Mouse (Mus musculus) hematopoietic multipotent progenitor cell, adult 10-12 weeks (in vitro differentiated cells): ENCODE data around the gene Ssxb6. TPM values are rescaled to one million over a fixed set of nuclear protein-coding genes. Genes with fewer than 3 reads are reported as not detected.

Experiments
- polyA plus RNA-seq: library from polyadenylated mRNA; stranded (reverse); fragments of >175 nt; gene quantifications from 2 replicates; pipeline ENCODE4 v1.2.3, GENCODE M21; 2012; ENCODE audit warnings: low replicate concordance

The Ssxb6 gene
- not detected in 2 replicates for polyA plus RNA-seq

GRCm38 (mm10) chrX:8548155-8548554, at the start of gene Ssxb6:
Gene Ssxb6 (minus strand): TSS chrX:8548255.

GRCm38 (mm10) chrX:8591716-8592115, 43.7 kb upstream of the Ssxb6 start, which contains the start of gene Ssxb3:
Gene Ssxb3 (minus strand): TSS chrX:8591816.

DNA sequence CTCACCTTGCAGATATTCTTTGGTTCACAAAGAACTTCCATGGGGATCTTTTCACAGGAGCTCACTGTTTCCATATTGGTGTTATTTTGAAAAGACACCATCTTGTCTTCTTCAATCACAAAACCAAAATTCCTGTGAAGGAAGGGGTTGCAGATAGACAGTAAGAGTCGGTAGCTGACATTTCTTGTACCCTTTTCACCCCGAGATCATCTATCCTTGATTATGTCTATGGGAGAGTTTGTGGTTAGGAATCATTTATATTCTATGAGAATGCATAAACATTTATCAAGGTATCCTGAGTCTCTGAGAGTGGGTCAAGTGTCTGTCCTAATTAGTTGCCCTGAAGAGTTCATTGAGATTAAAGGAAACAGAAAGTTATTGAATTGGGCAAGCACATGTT, 23.2 kb downstream of the Ssxb6 start, which contains the start of gene Gm14459:
Gene Gm14459 (minus strand): TSS at position 101 of the 400 bp plus-strand sequence.

Other genes starting within 250 kb of the Ssxb6 start
- gene Ssxb10, start 220.8 kb downstream of the Ssxb6 start, polyA plus RNA-seq = not detected in 2 replicates
- gene Ssxb9, start 181.3 kb downstream of the Ssxb6 start, polyA plus RNA-seq = not detected in 2 replicates
- not detected in 2 replicates for gene Ssxb1, start 134.9 kb downstream of the Ssxb6 start, polyA plus RNA-seq
- not detected in 2 replicates for gene Ssxb2, start 86.5 kb downstream of the Ssxb6 start, polyA plus RNA-seq
- gene Gm14459, start 23.3 kb downstream of the Ssxb6 start, polyA plus RNA-seq = not detected in 2 replicates
- gene Ssxb3, start 43.6 kb upstream of the Ssxb6 start, polyA plus RNA-seq = not detected in 2 replicates
- gene Ssxb8, start 142.6 kb upstream of the Ssxb6 start, polyA plus RNA-seq = not detected in 2 replicates
- not detected in 2 replicates for gene Ssx9, start 200.2 kb upstream of the Ssxb6 start, polyA plus RNA-seq